Comparison of ENCODE assay signal across 9 mouse cellular contexts in the genomic region with DNA sequence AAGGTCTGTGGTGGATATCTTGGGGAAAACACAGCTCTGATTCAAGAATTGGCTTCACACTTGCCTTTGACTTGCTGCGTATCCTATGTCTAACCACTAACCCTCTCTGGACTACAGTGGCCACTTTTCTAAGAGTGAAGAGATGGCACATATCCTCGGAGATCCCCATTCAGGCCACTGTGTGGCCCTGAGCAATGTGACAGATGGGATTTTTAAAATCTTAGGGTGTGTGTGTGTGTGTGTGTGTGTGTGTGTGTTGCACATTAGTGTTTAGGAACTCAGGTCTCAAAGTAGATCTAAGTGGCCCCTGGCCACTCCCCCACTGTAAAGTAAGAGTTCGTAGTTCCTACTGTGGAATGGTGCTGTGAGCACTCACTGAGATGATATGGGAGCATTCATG. TPM values are rescaled to one million over a fixed set of nuclear protein-coding genes. Genes with fewer than 3 reads are reported as not detected.
DNase-seq lines count a peak whose midpoint lies in the region; ATAC-seq and TF ChIP-seq lines count a peak whose summit lies in the region.
"Had no signal": no experiment of that assay in that cellular context is flagged by ENCODE, and none has a peak within 500 bp of the region (broad histone marks: within the 10 kb centered on the region; RNA-seq: fewer than 3 reads in every experiment).

No protein-coding gene starts in this region.

- H3K4me3 ChIP-seq in kidney, embryonic 15.5 days (replicated peaks), result no peak overlapping the region
- no peak overlapping the region for H3K4me3 ChIP-seq in forebrain, embryonic 11.5 days (ENCODE audit: low read depth, low read length)
- peak overlapping the region; percentile 53; the same call in 1 of the 2 replicates for H3K4me3 ChIP-seq in intestine, embryonic 16.5 days (ENCODE audit: low read length)
- peak overlapping the region; percentile 56 for H3K4me3 ChIP-seq in neural tube, embryonic 15.5 days (replicated peaks)
- no peak overlapping the region for H3K4me3 ChIP-seq in thymus, adult 2 months (ENCODE audit: control insufficient read depth, insufficient read depth, low read length)

- 88% methylated on average over 3 of the region's 3 CpGs for WGBS in kidney, embryonic 15.5 days
- WGBS in forebrain, embryonic 11.5 days, result 88% methylated on average over 3 of the region's 3 CpGs
- 81% methylated on average over 3 of the region's 3 CpGs for WGBS in intestine, embryonic 16.5 days
- 67% methylated on average over 3 of the region's 3 CpGs for WGBS in neural tube, embryonic 15.5 days
- 85% methylated on average over 3 of the region's 3 CpGs for WGBS in thymus, adult 2 months

- H3K36me3 ChIP-seq in kidney, embryonic 15.5 days, result no peaks in the 10 kb centered on the region
- no peaks in the 10 kb centered on the region for H3K36me3 ChIP-seq in forebrain, embryonic 11.5 days (ENCODE audit: control insufficient read depth, insufficient read depth, low read length)
- H3K36me3 ChIP-seq in intestine, embryonic 16.5 days (ENCODE audit: control insufficient read depth, insufficient read depth, low read length), result no peaks in the 10 kb centered on the region
- H3K36me3 ChIP-seq in neural tube, embryonic 15.5 days, result no peaks in the 10 kb centered on the region
- H3K36me3 ChIP-seq in thymus, adult 2 months (ENCODE audit: control insufficient read depth, insufficient read depth, low read length), result no peaks in the 10 kb centered on the region

- no peak overlapping the region for H3K9ac ChIP-seq in kidney, embryonic 15.5 days
- no peak overlapping the region for H3K9ac ChIP-seq in forebrain, embryonic 11.5 days (ENCODE audit: low read length)
- H3K9ac ChIP-seq in intestine, embryonic 16.5 days (ENCODE audit: low read depth, low read length), result peak overlapping the region; percentile 74; the same call in 1 of the 2 replicates
- H3K9ac ChIP-seq in neural tube, embryonic 15.5 days (replicated peaks), result peak overlapping the region; percentile 67

- H3K9me3 ChIP-seq in kidney, embryonic 15.5 days (replicated peaks), result no peaks in the 10 kb centered on the region
- no peaks in the 10 kb centered on the region for H3K9me3 ChIP-seq in forebrain, embryonic 11.5 days (ENCODE audit: control insufficient read depth, low read length)
- H3K9me3 ChIP-seq in intestine, embryonic 16.5 days (ENCODE audit: control insufficient read depth, low read length), result no peaks in the 10 kb centered on the region
- no peaks in the 10 kb centered on the region for H3K9me3 ChIP-seq in neural tube, embryonic 15.5 days (replicated peaks)

- no peak for TF ChIP-seq CTCF in thymus, adult 2 months (IDR thresholded peaks at IDR 0.05; ENCODE audit: borderline replicate concordance, control insufficient read depth, extremely low read depth, insufficient read depth, low read length, poor library complexity)

- H3K27me3 ChIP-seq in kidney, embryonic 15.5 days, result peaks cover 54% of the 10 kb centered on the region
- peaks cover 3% of the 10 kb centered on the region for H3K27me3 ChIP-seq in forebrain, embryonic 11.5 days (ENCODE audit: control insufficient read depth, insufficient read depth, low read length)
- peaks cover 17% of the 10 kb centered on the region for H3K27me3 ChIP-seq in intestine, embryonic 16.5 days (replicated peaks; ENCODE audit: control insufficient read depth, insufficient read depth, low read length)
- H3K27me3 ChIP-seq in neural tube, embryonic 15.5 days (replicated peaks), result no peaks in the 10 kb centered on the region
- H3K27me3 ChIP-seq in thymus, adult 2 months (ENCODE audit: control insufficient read depth, insufficient read depth, low read length), result no peaks in the 10 kb centered on the region; the same call in 1 of the 2 replicates

- no peak overlapping the region for H3K27ac ChIP-seq in kidney, embryonic 15.5 days
- no peak overlapping the region for H3K27ac ChIP-seq in forebrain, embryonic 11.5 days (ENCODE audit: low read depth, low read length)
- H3K27ac ChIP-seq in intestine, embryonic 16.5 days (ENCODE audit: low read length), result no peak overlapping the region
- H3K27ac ChIP-seq in neural tube, embryonic 15.5 days (replicated peaks), result peak overlapping the region; percentile 73
- no peak overlapping the region for H3K27ac ChIP-seq in thymus, adult 2 months (ENCODE audit: control insufficient read depth, insufficient read depth, low read length)

- H3K4me2 ChIP-seq in kidney, embryonic 15.5 days, result peak overlapping the region; percentile 78; the same call in 1 of the 2 replicates
- 0 out of 2 replicates have a peak overlapping the region, but pooled peaks have one; percentile 97 for H3K4me2 ChIP-seq in forebrain, embryonic 11.5 days (ENCODE audit: low read depth, low read length, severe bottlenecking)
- peak overlapping the region; percentile 63 for H3K4me2 ChIP-seq in intestine, embryonic 16.5 days (ENCODE audit: low read depth, low read length)
- peak overlapping the region; percentile 78 for H3K4me2 ChIP-seq in neural tube, embryonic 15.5 days

- H3K4me1 ChIP-seq in kidney, embryonic 15.5 days, result peaks cover 23% of the 10 kb centered on the region
- H3K4me1 ChIP-seq in forebrain, embryonic 11.5 days (replicated peaks; ENCODE audit: control insufficient read depth, insufficient read depth, low read length), result peaks cover 8% of the 10 kb centered on the region; the same call in 1 of the 2 replicates
- peaks cover 2% of the 10 kb centered on the region; the same call in 1 of the 2 replicates for H3K4me1 ChIP-seq in intestine, embryonic 16.5 days (ENCODE audit: control insufficient read depth, insufficient read depth, low read length)
- H3K4me1 ChIP-seq in neural tube, embryonic 15.5 days, result peaks cover 45% of the 10 kb centered on the region
- no peaks in the 10 kb centered on the region for H3K4me1 ChIP-seq in thymus, adult 2 months (replicated peaks; ENCODE audit: control insufficient read depth, insufficient read depth, low read length)

- no peak for ATAC-seq in kidney, embryonic 15.5 days (replicated peaks; ENCODE audit: low FRiP score)
- ATAC-seq in forebrain, embryonic 11.5 days (replicated peaks; ENCODE audit: low FRiP score), result no peak
- ATAC-seq in intestine, embryonic 16.5 days, result no peak
- no peak for ATAC-seq in neural tube, embryonic 15.5 days (ENCODE audit: low FRiP score)
- ATAC-seq: CD4-positive, CD25-positive, alpha-beta regulatory T cell, adult 4 months had no signal

- TF ChIP-seq POLR2A in thymus, adult 2 months (IDR thresholded peaks at IDR 0.05; ENCODE audit: control insufficient read depth, extremely low read depth, insufficient read depth, low read length, poor library complexity), result no peak

- no peak for DNase-seq in kidney, postnatal 4 days
- no peak for DNase-seq in forebrain, embryonic 11.5 days (ENCODE audit: low spot score)
- DNase-seq in kidney, postnatal 14 days, result no peak
- no peak for DNase-seq in thymus, adult 2 months
- DNase-seq in frontal cortex, postnatal 36 days (ENCODE audit: low spot score in 2 of 2), result no peak

RNA-seq across cellular contexts. Expression of gene Wscd2, which starts 1.9 kb away (rescaled TPM):
- 2.8 and 4.5 TPM in 2 replicates for polyA plus RNA-seq in kidney, embryonic 15.5 days (2015; fragmentation: Nextera tagmentation; extraction: Ambion mirVana)
- 6.7 and 7.6 TPM in 2 replicates for polyA plus RNA-seq in forebrain, embryonic 11.5 days (2014; fragmentation: Nextera tagmentation; extraction: Ambion mirVana)
- polyA plus RNA-seq in intestine, embryonic 16.5 days (2015; fragmentation: Nextera tagmentation; extraction: Ambion mirVana), result 5.6 and 5.8 TPM in 2 replicates
- polyA plus RNA-seq in neural tube, embryonic 15.5 days (2015; fragmentation: Nextera tagmentation; extraction: Ambion mirVana), result 18.2 and 22.6 TPM in 2 replicates
- polyA plus RNA-seq in thymus, adult 2 months (2012; rRNA removed), result 1.2 and 1.6 TPM in 2 replicates

Comparison
In these comparisons a context has a peak if more than half of its experiments do, and no peak if none do; other contexts are left out.
1. H3K4me3 ChIP-seq: peak in intestine, embryonic 16.5 days (single experiment) and neural tube, embryonic 15.5 days (single experiment); none in kidney, embryonic 15.5 days (single experiment), forebrain, embryonic 11.5 days (single experiment) and thymus, adult 2 months (single experiment).
2. H3K9ac ChIP-seq: peak in intestine, embryonic 16.5 days (single experiment) and neural tube, embryonic 15.5 days (single experiment); none in kidney, embryonic 15.5 days (single experiment) and forebrain, embryonic 11.5 days (single experiment).
3. Peak in every context shown above with its lines, with median percentiles within 50 percentile points of each other: H3K4me2 ChIP-seq.